Mouse (Mus musculus) heart, adult 11 months (tissue): ENCODE results near the gene Tfap2d.
A peak's percentile ranks its signal among the peaks of the same experiment; 100 is the strongest.

Experiments used
- DNase-seq: peaks from one replicate; pipeline ENCODE4 v3.0.0; 2022

The Tfap2d gene

DNA sequence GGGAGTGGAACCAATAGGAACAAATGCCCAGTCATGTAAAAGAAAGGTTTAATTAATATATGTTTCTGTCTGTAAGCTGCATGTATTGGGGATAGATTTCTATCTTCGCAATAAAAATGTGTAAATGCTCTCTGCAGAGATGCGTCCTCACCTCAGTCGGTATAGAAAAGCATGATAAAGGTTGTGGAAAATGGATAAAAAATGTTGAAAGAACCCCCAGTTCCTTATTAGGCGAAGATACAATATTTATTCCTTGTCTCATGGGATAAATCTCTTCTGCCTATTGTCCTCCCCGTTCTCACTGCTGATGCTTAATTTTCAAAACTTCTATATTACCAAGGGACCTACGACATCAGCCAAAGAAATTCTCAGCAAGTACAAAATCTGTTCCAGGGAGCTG is at the start of gene Tfap2d:
TSS of gene Tfap2d (plus strand) at position 392 of the 400 bp plus-strand sequence.
- DNase-seq, result no peak

GRCm38 (mm10) chr1:19056300-19056699 is 46.5 kb upstream of the Tfap2d start:
- no peak for DNase-seq

DNA sequence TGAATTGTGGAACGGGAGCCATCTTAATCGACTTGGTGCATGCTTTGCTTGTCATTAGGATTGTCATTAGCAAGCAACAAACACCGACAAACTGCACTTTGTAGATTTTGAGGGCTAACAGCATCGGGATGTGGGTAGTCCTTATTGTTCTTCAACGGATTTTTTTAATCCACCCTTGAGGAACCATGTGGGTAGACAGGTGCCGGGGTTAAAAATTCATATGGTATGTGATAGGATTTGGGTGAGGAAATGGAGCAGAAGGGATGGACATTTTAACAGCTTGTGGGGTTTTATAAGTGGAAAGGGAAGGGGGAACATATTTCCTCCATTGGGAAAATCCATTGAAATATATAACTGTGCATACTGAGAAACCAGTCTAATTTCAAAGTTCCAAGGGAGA is 46.0 kb upstream of the Tfap2d start:
- no peak for DNase-seq

GRCm38 (mm10) chr1:19088078-19088477 is 14.7 kb upstream of the Tfap2d start:
- no peak for DNase-seq

GRCm38 (mm10) chr1:19096921-19097320 is 5.9 kb upstream of the Tfap2d start:
- no peak for DNase-seq

DNA sequence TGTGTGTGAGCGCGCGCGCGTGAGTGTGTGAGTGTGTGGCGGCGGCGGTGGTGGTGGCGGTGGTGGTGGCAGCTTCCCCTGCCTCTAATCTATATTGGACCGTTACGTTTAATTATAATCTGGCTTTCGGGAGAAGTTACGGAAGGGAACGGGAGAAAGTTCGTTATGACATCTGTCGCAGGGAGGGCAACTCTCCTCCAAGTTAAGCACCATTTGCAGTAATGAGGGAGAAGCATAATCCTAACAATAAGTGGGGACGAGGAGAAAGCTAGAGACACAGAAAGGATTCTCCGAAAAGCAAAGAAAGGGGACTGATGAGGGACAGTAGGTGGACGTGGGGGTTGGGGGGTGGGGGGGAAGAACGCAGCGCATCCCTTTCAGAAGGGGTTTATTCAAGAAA is 494 bp downstream of the Tfap2d start:
- DNase-seq, result no peak

DNA sequence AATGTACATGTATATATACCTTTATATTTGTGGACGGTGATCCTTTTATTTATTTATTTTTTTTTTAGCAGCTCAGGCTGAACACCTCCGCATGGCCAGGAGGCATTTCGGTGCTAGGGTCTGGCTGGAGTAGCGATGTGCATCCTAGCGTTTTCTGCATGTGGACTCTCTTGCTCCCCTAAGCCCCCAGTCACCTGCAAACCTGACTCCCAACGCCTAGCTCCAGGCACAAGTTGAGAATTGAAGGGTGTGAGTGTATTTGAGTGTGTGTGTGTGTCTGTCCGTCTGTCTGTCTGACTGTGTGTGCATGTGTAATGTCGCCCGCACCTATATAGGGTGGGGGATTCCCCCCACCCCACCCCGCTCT is 937 bp downstream of the Tfap2d start:
- no peak for DNase-seq

DNA sequence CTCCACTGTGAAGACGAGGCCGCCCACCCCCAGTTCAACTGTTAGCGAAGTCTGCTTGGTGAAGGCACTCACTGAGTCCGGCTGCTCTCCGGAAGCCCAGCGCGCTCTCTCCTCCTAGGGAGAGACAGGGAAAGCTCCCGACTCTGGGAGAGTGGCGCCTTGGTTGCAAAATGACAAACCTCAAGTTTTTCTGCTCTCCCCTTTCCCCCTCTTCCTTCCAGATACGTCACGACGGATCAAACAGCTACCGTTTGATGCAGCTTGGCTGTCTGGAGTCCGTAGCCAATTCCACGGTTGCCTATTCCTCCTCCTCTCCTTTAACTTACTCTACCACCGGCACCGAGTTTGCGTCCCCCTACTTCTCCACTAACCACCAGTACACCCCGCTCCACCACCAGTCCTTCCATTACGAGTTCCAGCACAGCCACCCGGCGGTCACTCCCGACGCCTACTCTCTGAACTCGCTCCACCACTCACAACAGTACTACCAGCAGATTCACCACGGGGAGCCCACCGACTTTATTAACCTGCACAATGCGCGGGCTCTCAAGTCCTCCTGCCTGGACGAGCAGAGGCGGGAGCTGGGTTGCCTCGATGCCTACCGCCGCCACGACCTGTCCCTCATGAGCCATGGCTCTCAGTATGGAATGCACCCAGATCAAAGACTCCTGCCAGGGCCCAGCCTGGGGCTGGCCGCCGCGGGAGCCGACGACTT is 1.5 kb downstream of the Tfap2d start:
- DNase-seq, result peak; percentile 82

GRCm38 (mm10) chr1:19106401-19106800 is 3.6 kb downstream of the Tfap2d start:
- DNase-seq, result no peak

GRCm38 (mm10) chr1:19106841-19107800 is 4.3 kb downstream of the Tfap2d start:
- DNase-seq, result no peak

DNA sequence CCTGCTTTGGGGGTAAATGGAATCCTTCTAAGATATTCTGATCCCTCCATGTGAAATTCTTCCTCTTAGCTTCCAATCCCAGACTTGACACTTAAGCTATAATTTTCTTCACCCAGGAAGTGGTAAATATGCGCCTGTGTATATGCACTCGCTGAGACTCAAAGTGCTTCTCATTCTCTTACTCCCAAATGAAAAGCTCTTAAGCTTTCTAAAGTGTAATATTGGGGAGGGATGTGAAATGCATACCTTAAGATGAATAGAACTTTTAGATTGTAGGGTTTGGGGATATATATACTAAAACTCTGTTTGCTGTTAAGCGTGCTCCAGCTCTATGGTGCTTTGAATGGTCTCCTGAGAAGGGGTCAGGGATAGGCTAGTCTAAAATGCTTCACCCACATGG is 5.0 kb downstream of the Tfap2d start:
- no peak for DNase-seq

GRCm38 (mm10) chr1:19109711-19110110 is 6.9 kb downstream of the Tfap2d start:
- no peak for DNase-seq

DNA sequence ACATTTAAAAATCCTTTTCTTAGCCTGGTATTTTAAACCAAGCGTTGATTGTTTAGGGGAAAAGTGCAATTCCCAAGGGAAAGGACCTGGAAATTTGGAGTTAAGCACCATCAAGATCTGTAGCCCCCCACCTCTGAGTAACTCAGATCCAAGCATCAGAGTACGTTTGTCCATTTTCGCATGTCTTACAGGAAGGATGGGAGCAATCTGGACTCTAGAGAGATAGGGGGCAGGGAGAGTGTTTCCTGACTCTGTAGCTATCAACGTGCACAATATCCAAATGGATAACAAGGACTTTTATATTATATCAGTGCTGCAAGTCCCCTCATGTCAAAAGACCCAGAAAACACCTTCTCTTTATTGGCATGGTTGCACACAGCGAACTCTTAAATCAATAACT is 7.4 kb downstream of the Tfap2d start:
- DNase-seq, result no peak

- no peak for DNase-seq
These were observed 8.2 kb downstream of the Tfap2d start for GRCm38 (mm10) chr1:19111020-19111419.

DNA sequence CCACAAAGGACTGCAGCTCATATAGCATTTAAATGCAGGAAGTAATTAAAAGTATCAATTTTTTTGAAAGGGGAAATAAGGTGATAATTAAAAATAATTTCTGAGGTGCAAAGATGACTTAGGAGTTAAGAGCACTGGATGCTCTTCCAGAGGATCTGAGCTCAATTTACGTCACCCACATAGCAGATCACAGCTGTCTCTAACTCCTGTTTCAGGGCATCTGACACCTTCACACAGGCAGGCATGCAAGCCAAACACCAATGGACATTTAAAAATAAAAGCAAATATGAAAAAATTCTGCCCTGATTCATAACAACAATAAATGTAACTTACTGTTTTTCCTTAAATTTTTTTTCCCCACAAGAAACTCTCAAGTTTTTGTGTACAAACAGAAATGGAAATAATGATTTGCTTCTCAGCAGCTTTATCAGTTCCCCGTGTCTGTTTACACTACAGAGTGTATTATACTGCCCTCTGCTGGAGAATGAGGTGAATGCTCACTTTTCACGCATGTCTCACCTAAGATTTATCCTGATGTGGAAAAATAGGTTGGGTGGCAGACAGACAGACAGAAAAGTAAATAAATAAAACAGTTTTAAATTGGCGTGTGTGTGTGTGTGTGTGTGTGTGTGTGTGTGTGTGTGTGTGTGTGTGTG is 76.0 kb downstream of the Tfap2d start:
- DNase-seq, result no peak

- DNase-seq, result no peak
These were observed 102.8 kb downstream of the Tfap2d start for GRCm38 (mm10) chr1:19205649-19206048.

DNA sequence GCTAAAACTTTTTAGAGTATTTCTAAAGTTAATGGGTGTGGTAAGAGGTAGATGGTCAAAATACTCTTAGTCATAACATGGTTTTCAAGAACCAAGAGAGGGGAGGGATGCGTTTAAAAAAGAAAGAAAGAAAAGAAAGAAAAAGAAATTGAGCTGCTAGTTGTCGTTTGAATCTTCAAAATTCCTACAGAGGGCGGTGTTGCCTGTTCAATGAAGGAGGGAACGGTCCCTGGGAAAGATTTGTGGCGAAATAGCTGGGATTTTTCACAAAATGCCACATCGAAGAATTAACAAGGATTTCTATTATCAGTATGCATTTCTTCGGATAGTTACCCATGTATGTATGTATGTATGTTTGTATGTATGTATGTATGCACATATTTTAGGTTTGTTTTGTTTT is 103.4 kb downstream of the Tfap2d start:
- no peak for DNase-seq

DNA sequence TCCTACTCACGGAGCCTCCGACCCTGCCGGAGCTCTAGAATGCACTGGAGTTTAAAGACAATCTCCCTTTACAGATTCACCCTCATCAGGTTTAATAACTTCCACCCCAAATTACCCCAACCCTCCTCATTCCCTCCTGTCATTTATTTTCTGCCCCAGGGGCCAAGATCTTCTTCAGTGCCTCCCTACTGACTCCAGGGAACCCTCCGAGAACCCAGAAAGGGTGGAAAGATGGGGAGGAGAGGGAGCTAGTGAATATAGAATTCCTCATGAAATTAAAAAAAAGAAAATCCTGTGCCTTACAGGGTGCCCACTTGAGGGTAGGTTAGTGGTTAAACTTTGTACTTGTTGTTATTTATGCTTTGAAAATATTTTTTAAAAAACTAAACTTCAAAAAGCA is 104.8 kb downstream of the Tfap2d start:
- DNase-seq, result no peak

- DNase-seq, result no peak
These were observed 106.0 kb downstream of the Tfap2d start, which contains the start of gene Tfap2b for GRCm38 (mm10) chr1:19208641-19209358. Gene Tfap2b (plus strand): TSS chr1:19208914.

- no peak for DNase-seq
These were observed 106.5 kb downstream of the Tfap2d start for GRCm38 (mm10) chr1:19209359-19209745.

GRCm38 (mm10) chr1:19209776-19210175 is 107.0 kb downstream of the Tfap2d start:
- no peak for DNase-seq

DNA sequence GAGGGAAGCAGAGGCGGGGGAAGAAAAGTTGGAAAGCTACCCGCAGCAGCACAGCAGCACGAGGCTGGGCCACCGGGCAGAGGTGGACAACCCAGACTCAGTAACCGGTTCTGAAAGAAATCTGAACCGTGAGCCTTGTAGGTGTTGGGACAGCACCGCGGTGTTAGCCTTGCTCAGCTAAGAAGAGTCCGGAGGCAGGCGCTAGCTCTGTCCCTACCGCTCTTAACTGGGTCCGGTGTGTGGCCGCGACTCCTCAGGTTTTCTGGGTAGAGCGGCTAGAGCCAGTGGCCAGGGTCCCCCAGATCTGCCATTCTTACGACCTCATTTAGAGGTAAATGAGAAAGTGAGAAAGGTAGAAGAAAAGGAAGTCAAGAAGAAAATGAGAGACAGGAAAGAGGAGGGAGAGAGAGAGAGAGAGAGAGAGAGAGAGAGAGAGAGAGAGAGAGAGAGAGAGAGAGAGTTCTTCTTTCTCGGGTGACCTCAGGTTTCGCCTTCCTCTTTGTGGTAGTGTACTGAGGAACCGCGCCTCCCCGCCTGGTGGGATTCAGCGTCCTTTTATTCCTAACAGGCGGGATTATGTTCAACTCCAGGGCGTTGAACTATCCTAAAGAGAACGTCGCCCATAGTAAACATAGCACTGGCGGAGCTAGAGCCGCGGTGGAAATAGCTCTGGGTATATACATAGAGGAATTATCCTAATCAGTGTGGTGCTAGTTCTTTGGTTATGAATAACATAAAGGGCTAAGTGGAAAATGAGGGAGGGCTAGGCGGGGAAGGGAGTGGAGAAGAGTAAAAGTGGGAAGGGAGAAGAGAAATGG is 107.6 kb downstream of the Tfap2d start:
- DNase-seq, result no peak
